Mouse (Mus musculus) small intestine, adult 10 weeks (tissue): Measurements from ENCODE around the gene Gm6685. TPM values are rescaled to one million over a fixed set of nuclear protein-coding genes. Genes with fewer than 3 reads are reported as not detected.

Source experiments
- polyA plus RNA-seq: library from polyadenylated mRNA; stranded (reverse); fragments of 350-450 nt; fragmentation: Illumina TruSeq; extraction: RNeasy Lipid Tissue Mini Kit (QIAGEN cat#74804); gene quantifications from one replicate; pipeline ENCODE4 v1.2.3, GENCODE M21; 2014; ENCODE audit warnings: low replicate concordance

Gene Gm6685
- not detected for polyA plus RNA-seq

DNA sequence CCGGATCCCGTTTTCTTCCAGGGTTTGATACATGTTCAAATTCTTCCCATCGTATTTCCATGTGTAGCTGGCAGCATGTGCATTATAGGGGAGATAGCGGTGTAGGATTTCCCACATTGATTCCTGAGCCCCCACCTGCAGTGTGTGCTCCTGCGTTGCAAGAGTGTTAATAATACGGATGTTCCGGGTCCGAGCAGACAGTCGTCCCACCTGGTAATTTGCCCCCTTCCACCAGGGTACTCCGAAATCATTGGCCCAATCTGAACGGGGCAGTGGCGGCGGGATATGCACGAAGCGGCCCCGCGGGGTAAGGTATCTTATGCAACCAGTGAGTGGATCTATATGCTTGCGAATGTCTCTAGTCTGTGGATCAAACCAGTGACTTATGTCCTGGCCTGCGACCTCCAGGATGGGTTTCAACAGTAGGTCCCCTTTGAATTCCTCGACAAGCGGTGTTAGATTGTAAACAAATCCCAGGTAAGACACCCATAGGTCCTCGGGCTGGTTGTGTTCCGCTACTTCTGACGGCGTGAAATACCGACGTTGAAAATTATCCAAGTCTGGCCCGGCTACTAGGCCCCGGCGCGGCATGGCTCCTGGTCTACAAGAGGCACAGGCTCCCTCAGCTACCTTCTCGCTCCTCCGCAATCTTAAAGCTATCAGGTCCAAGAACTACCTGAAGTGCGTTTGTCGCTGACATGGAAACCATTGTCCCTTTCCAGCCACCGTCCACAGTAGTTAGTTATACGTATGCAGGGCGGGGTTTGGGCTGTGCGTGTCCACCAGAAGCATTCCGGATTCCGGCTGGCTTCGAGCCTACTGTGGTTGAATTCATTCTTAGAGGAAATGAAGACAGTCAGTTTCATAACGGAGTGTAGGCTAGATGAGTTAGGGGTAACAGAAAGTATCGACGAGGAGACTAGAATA lies at the start of gene Gm6685:
Gm6685 (minus strand) TSS at position 644 of the 927 bp plus-strand sequence.

Other genes starting within 250 kb of the Gm6685 start
- 1.2 TPM for gene Ccdc85a, start 244.5 kb upstream of the Gm6685 start, polyA plus RNA-seq